Mouse (Mus musculus) kidney, adult 18-20 months (tissue): ENCODE measurements around the gene Hmgb1.
A peak's percentile ranks its signal among the peaks of the same experiment; 100 is the strongest.

Source experiments
- DNase-seq: peaks from one replicate; pipeline ENCODE4 v3.0.0; 2021

The Hmgb1 gene

GRCm38 (mm10) chr5:149184104-149184843 lies at the start of gene Hmgb1, which contains the start of gene Uspl1:
TSS of gene Hmgb1 (minus strand) at chr5:149184489.
TSS of gene Uspl1 (plus strand) at chr5:149184350.
- DNase-seq: peak; percentile 98

GRCm38 (mm10) chr5:149229619-149230339 lies 45.5 kb upstream of the Hmgb1 start:
- no peak for DNase-seq

GRCm38 (mm10) chr5:149228700-149229618 lies 44.7 kb upstream of the Hmgb1 start:
- peak; percentile 100 for DNase-seq

- no peak for DNase-seq
Measured at GRCm38 (mm10) chr5:149224666-149225065, 40.4 kb upstream of the Hmgb1 start.

GRCm38 (mm10) chr5:149221355-149221754 lies 37.1 kb upstream of the Hmgb1 start:
- DNase-seq: no peak

GRCm38 (mm10) chr5:149219493-149219892 lies 35.2 kb upstream of the Hmgb1 start:
- no peak for DNase-seq

GRCm38 (mm10) chr5:149217524-149218357 lies 33.5 kb upstream of the Hmgb1 start:
- no peak for DNase-seq

GRCm38 (mm10) chr5:149215540-149215939 lies 31.3 kb upstream of the Hmgb1 start:
- no peak for DNase-seq

- DNase-seq: no peak
Measured at GRCm38 (mm10) chr5:149212806-149213205, 28.5 kb upstream of the Hmgb1 start.

- DNase-seq: no peak
Measured at GRCm38 (mm10) chr5:149211041-149211440, 26.8 kb upstream of the Hmgb1 start.

- no peak for DNase-seq
Measured at GRCm38 (mm10) chr5:149209328-149209727, 25.0 kb upstream of the Hmgb1 start.

- DNase-seq: no peak
Measured at GRCm38 (mm10) chr5:149208776-149209175, 24.5 kb upstream of the Hmgb1 start.

- no peak for DNase-seq
Measured at GRCm38 (mm10) chr5:149207661-149208060, 23.4 kb upstream of the Hmgb1 start.

GRCm38 (mm10) chr5:149206286-149206685 lies 22.0 kb upstream of the Hmgb1 start:
- no peak for DNase-seq

GRCm38 (mm10) chr5:149205265-149205664 lies 21.0 kb upstream of the Hmgb1 start:
- no peak for DNase-seq

- no peak for DNase-seq
Measured at GRCm38 (mm10) chr5:149204822-149205221, 20.5 kb upstream of the Hmgb1 start.

- DNase-seq: no peak
Measured at GRCm38 (mm10) chr5:149203796-149204375, 19.6 kb upstream of the Hmgb1 start.

- no peak for DNase-seq
Measured at GRCm38 (mm10) chr5:149202941-149203340, 18.7 kb upstream of the Hmgb1 start.

- no peak for DNase-seq
Measured at GRCm38 (mm10) chr5:149198782-149199181, 14.5 kb upstream of the Hmgb1 start.

- DNase-seq: no peak
Measured at GRCm38 (mm10) chr5:149196611-149197010, 12.3 kb upstream of the Hmgb1 start.

- DNase-seq: no peak
Measured at GRCm38 (mm10) chr5:149190160-149190559, 5.9 kb upstream of the Hmgb1 start.

- DNase-seq: no peak
Measured at GRCm38 (mm10) chr5:149185806-149186205, 1.5 kb upstream of the Hmgb1 start.
